Mouse (Mus musculus) heart, postnatal 36 days (tissue): ENCODE results near the gene Ccdc191. TPM values are rescaled to one million over a fixed set of nuclear protein-coding genes. Genes with fewer than 3 reads are reported as not detected.

Experiments
- DNase-seq, 2 experiments: peaks; one replicate each; pipeline ENCODE4 v3.0.0; 2021 to 2022
- intact Hi-C: fragments of 180-260 bp; cut with DNase I; formaldehyde crosslinking; loops from one replicate; pipeline ENCODE4 v1.15.1; 2025
- total RNA-seq, 2 experiments: library from RNA; stranded (reverse); gene quantifications; 2 replicates each; pipeline ENCODE4 v1.2.3; 2021

Ccdc191 gene
- total RNA-seq, 2 experiments from 2014 or later, result 2.4 to 3.7 TPM

GRCm38 (mm10) chr16:43926341-43926859 lies 36.8 kb downstream of the Ccdc191 start, which contains the start of gene Qtrt2:
Gene Qtrt2, minus strand, starts transcription at chr16:43926809.
- intact Hi-C loops, result no loop called here
- no peak for DNase-seq

GRCm38 (mm10) chr16:43930577-43930976 lies 41.0 kb downstream of the Ccdc191 start:
- DNase-seq, result no peak
- intact Hi-C loops, result no loop called here

DNA sequence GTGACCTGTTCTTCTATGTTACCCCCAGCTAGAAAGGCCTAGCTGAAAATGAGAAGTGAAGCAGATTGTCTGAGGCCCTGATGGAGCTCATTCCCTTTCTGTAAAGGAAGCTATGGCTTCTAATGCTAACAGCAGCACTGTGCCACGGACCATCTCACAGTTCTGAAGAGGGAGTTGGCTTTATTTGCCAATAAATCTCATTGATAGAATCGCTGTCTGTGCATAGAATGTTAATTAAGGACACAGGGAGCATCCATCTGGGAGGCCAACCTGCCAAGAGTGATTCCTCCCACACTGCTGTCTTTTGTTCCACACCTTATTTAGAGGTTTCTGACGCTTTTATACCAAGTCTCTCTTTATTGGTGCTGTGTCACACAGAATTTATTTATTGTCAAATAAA lies 41.9 kb downstream of the Ccdc191 start:
- DNase-seq, result no peak
- intact Hi-C loops, result no loop called here

- DNase-seq, result no peak
- intact Hi-C loops, result no loop called here
These were observed 42.7 kb downstream of the Ccdc191 start for GRCm38 (mm10) chr16:43932319-43932718.

DNA sequence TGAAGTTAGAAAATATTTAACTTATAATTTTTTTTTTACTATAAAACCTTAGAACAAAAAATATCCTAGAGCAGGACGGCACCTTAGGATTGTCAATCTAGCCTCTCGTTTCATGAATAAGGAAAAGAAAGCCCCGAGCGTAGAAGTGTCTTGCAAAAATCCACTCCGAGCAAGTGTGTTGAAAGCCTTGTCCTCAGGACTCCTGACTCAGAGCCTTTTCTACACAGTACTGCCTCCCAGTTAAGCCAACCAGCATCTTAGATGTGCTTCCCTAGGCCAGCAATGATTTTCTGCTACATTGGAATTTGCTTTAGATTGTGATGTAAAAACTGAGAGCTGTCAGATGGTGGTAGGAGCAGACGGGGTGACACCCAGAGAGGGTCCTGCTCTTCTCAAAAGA lies 43.4 kb downstream of the Ccdc191 start:
- intact Hi-C loops, result no loop called here
- no peak for DNase-seq

DNA sequence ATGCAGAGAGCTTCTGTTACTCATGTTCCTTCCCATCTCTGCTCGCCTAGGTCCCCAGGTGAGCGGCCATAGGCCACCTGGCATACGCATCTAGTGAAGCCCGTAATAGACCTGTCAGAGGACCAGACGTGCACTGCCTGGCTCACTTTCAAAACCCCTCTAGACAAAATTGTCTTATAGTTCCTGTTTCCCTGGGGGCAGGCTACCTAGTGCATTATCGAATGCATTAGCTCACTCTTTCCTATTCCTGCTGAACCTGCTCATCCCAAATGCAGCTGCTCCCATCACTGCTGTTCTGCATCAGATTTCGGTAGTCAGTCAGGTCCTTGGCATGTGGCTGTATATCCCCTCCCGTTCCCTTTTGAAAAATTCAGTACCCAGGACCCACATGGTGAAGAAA lies 45.3 kb downstream of the Ccdc191 start:
- no peak for DNase-seq
- intact Hi-C loops, result no loop called here

DNA sequence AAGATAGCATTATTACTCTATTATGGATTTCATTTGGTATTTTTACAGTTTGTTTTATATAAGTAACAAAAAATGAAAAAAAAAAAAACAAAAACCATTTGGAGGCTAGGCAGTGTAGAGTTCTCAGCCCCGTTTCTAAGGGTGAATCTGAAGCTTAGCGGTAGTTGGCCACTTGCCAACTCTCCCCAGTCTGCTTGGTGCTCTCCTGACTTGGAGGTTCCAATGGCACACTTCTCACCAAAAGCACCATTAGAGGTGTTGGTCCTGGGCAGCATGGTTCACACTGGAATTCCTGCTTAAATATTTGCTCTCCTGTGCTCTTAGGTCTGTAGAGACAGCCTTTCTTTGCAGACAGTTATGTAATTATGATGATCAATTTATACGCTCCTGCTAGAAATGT lies 45.8 kb downstream of the Ccdc191 start:
- intact Hi-C loops, result no loop called here
- DNase-seq, result no peak

DNA sequence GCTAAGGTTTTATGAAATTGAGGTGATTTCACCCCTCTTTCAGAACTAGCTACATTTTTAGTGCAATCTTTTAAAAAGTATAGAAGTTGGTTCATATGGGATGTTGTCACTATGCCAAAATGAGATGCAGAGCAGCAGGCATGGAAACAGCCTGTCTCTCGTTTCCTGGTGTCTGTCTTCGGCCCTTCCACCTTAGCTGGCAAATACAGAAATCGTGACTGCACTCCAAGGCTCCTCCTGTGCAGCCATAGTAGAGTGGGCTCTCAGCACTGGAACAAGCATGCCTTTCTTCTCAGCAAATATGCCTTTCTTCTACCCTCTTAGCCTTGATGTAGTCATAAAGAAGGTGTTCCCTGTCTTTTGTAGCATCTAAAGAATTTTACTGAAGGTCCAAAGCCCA lies 46.3 kb downstream of the Ccdc191 start:
- intact Hi-C loops, result no loop called here
- no peak for DNase-seq

DNA sequence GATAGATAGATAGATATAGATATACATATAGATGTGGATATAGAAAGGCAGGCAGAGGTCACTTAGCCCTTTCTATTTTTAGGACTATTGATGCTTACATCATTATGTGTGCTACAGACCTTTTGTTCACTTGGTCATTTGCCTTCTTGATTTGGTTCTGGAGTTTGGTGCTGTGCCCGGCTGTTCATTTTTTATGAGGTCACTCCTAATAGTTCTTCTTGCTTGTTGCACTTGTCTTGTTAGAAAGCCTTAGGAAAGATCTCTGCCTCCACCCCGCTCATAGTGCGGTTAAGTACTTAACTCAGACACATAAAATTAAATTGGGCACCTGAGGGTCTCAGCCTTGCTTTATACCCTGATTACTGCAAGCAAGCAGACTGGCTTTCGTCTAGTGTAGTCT lies 51.2 kb downstream of the Ccdc191 start:
- DNase-seq, result no peak
- intact Hi-C loops, result no loop called here

DNA sequence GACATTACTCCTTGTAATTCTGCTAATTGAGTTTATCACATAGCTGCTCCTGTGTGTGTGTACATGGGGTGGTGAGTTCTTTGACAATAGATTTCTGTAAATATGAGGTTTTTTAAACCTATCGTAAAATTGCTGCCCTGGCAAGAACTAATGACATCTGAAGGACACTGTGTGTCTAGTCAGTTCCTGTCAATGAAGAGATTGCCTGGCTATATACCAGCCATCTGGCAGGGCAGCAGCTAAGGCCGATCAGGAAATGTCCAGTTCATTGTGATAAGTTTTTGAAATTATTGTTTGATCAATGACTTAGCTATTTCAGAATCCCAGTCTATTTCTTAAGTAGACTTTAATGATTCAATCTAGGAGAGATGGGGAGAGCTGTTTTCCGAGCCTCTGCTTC lies 55.8 kb downstream of the Ccdc191 start:
- intact Hi-C loops, result no loop called here
- no peak for DNase-seq

DNA sequence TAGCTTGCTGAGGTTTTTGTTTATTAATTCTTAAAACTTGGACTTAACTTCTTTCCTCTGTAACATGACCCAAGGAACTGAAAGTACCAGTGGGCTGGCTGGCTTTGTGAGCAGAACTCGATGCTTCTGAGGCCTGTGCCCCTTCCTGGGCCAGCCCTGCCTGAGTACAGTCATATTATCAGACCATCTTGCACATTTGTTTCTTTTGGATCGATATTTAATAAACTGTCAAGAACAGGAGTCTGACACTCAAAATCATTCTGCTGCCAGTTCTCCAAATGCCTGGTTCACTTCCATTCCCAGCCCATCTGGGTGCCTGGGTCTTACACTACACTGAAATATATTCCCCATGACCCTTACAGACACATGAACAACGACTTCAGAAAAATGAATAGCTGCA lies 56.3 kb downstream of the Ccdc191 start:
- intact Hi-C loops, result no loop called here
- no peak for DNase-seq

DNA sequence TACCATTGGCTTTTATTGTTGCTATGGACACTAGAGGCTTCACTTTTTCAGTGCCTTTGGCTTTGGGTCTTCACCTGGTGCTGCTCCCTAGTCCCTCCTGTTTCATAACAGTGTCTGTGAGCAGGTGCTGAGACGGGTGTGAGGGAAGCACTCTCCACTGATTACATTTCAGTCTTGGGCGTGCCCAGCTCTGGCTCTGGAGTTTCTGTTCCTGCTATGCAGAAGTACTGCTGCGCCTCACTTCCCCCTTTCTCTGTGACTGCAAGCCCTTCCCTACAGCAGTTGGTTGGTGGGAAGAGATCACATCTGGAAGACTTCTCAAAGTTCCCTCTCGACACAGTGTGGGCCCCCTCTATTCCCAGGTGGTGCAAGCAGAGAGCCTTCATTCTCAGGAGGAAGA lies 62.0 kb downstream of the Ccdc191 start:
- intact Hi-C loops, result no loop called here
- DNase-seq, result peak; percentile 21 to 22

GRCm38 (mm10) chr16:43954913-43955312 lies 65.3 kb downstream of the Ccdc191 start:
- no peak for DNase-seq
- intact Hi-C loops, result no loop called here

DNA sequence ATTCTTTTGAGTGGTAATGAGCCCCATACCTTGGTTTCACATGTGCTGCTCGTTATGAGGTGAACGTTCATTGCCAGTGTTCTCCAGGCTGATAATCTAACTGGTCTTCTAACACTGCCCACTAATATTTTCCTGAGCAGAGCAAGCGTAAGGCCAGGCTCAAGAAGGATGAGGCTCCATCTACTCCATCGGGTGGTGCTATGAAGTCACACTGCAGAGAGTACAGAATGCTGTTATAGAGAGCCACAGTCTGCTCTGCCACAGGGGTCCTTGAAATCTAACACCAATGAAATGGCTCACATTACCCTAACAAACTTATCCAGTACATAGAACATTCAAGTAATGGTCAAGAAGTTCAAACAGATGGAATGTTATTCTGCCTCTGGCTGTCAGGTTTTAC lies 68.4 kb downstream of the Ccdc191 start:
- intact Hi-C loops, result no loop called here
- no peak for DNase-seq

GRCm38 (mm10) chr16:43963291-43963690 lies 73.7 kb downstream of the Ccdc191 start:
- DNase-seq, result no peak
- intact Hi-C loops, result no loop called here

GRCm38 (mm10) chr16:43963780-43964179 lies 74.2 kb downstream of the Ccdc191 start:
- no peak for DNase-seq
- intact Hi-C loops, result no loop called here

DNA sequence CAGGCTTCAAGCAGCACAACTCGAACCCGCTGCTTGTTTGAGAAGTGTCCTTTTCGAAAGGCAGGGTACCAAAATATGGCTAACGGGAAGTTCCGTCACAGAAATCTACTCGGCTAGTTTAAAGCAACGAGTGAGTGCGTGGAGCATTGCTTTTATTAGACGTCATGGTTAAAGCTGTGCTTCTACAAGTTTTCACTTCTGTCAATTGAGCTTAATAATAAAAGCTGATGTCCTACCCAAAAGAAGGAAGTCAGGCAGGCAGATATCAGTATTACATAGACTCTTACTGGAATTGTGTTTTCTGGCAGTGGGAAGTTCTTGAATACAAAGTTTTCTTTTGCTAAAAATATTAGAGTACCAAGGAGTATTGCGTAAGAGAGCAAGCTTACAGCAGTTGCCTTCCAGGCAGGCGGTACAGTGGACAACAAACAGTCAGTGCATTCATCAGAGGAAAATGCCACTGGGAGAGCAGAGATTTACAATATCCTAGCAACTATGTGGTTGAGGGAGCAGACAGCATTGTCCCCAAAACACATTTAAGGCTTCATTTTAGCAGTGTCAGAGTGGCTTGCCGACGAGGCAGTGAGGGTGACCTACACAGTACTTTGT lies 76.3 kb downstream of the Ccdc191 start:
- DNase-seq, result peak in 1 of 2 experiments; percentile 12
- intact Hi-C loops, result no loop called here

DNA sequence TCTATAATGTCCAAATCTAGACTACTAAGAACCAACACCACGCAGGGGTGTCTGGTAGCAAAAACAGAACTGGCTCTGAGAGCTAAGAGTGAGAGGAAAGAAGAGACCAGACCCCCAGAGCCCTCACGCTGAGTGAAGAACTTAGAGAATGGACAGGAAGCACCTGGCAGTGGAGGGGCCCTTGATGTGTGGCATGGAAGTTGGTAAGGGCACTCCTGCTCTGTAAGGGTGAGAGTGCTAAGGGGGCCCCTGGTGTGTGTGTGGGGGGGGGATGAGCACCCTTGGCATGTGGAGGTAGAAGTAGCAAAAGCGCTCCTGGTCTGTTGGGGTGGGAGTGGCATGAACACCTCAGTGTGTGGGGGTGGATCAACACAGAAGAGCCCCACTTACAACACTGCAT lies 80.8 kb downstream of the Ccdc191 start:
- intact Hi-C loops, result no loop called here
- DNase-seq, result no peak

DNA sequence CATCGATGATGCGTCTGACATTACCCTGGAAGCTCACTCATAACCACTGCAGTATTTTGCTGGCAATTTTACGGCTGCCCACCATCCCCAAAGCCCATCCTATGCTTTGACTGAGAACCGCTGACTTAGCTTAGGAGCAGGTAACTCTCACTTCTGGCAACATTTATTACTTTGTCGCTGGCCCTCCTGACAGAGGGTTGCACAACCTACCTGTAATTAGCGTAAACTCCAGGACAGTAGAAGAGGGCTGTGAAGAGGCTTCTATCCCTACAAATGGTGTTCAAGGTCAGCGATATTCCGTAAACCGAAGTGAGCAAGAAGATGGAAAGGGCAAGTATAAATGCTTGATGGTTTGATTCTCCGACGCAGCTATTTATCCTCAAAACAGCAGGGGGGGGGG lies 81.6 kb downstream of the Ccdc191 start:
- intact Hi-C loops, result no loop called here

GRCm38 (mm10) chr16:43971741-43972140 lies 82.1 kb downstream of the Ccdc191 start:
- intact Hi-C loops, result no loop called here
- DNase-seq, result no peak

More for the DNA sequence above, 81.6 kb downstream of the Ccdc191 start:
- no peak for DNase-seq

- no peak for DNase-seq
- intact Hi-C loops, result no loop called here
These were observed 82.8 kb downstream of the Ccdc191 start for GRCm38 (mm10) chr16:43972391-43972790.

DNA sequence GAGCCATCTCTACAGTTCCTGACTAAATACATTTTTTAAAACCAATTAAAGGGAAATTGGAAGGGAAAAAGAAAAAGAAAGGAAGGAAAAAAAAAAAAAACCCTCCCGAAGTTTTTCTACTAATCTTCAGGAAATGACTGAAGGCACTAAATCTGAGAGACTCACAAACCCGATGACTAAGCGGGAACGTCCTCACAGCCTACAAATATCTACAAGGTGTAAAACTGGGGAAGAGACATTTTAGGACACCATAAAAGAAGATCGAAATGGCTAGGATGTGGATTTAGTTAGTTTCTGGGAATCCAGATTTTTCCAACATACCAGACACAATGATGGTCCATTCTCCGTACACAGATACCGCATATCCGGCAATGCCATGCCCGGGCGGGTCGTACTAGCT lies 83.5 kb downstream of the Ccdc191 start:
- DNase-seq, result no peak
- intact Hi-C loops, result no loop called here
